Mouse (Mus musculus) layer of hippocampus, adult 11-12 months (tissue): ENCODE measurements at regions not wholly inside any gene's neighbourhood (a gene's known extent, or its start where the extent isn't known, plus 50 kb on each side); places are given as distances from the start of the nearest gene placed in this dataset.

ENCODE experiments used
- DNase-seq: peaks from one replicate; pipeline ENCODE4 v3.0.0; 2022; ENCODE audit warnings: low spot score

- no peak for DNase-seq
These were observed 151.8 kb upstream of the Masp1 start for GRCm38 (mm10) chr16:23672375-23672774.

GRCm38 (mm10) chr16:23670161-23670560 lies 149.5 kb upstream of the Masp1 start:
- DNase-seq, result no peak

GRCm38 (mm10) chr16:23669651-23670050 lies 149.0 kb upstream of the Masp1 start:
- peak; percentile 11 for DNase-seq
